ENCODE assay signal across 9 mouse cellular contexts in genomic region chr13:59467591-59467990, GRCm38 (mm10).
A peak's percentile ranks its signal among the peaks of the same experiment; 100 is the strongest.
DNase-seq lines count a peak whose midpoint lies in the region; ATAC-seq and TF ChIP-seq lines count a peak whose summit lies in the region.
"Had no signal": no experiment of that assay in that cellular context is flagged by ENCODE, and none has a peak within 500 bp of the region (broad histone marks: within the 10 kb centered on the region; RNA-seq: fewer than 3 reads in every experiment).

No protein-coding gene starts in this region.

- peak; percentile 34; the same call in 1 of the 2 replicates for ATAC-seq in hindbrain, embryonic 14.5 days (ENCODE audit: low FRiP score)
- no peak for ATAC-seq in hindbrain, embryonic 11.5 days (ENCODE audit: low FRiP score)

- H3K4me1 ChIP-seq in hindbrain, embryonic 14.5 days (replicated peaks; ENCODE audit: control insufficient read depth, insufficient read depth, low read length) = no peaks in the 10 kb centered on the region
- H3K4me1 ChIP-seq in hindbrain, embryonic 11.5 days (replicated peaks; ENCODE audit: control insufficient read depth, insufficient read depth, low read length) = no peaks in the 10 kb centered on the region
- peaks cover 7% of the 10 kb centered on the region; the same call in 1 of the 2 replicates for H3K4me1 ChIP-seq in lung, adult 2 months (ENCODE audit: control insufficient read depth, insufficient read depth, low read length)

- TF ChIP-seq POLR2A in lung, adult 2 months (IDR thresholded peaks at IDR 0.05; ENCODE audit: borderline replicate concordance, extremely low read depth, low read depth, low read length) = no peak

- no peak overlapping the region for H3K4me2 ChIP-seq in hindbrain, embryonic 14.5 days (replicated peaks)
- H3K4me2 ChIP-seq in hindbrain, embryonic 11.5 days (replicated peaks; ENCODE audit: low read depth, low read length) = no peak overlapping the region

- no peak overlapping the region for H3K4me3 ChIP-seq in hindbrain, embryonic 14.5 days (replicated peaks; ENCODE audit: low read length)
- H3K4me3 ChIP-seq in hindbrain, embryonic 11.5 days (ENCODE audit: low read depth, low read length) = no peak overlapping the region
- H3K4me3 ChIP-seq in lung, adult 2 months (replicated peaks; ENCODE audit: extremely low read depth, low read depth, low read length) = no peak overlapping the region

- no peak overlapping the region for H3K27ac ChIP-seq in hindbrain, embryonic 14.5 days
- no peak overlapping the region for H3K27ac ChIP-seq in hindbrain, embryonic 11.5 days (ENCODE audit: low read depth, low read length)

- H3K9ac ChIP-seq in hindbrain, embryonic 14.5 days = no peak overlapping the region
- no peak overlapping the region for H3K9ac ChIP-seq in hindbrain, embryonic 11.5 days (ENCODE audit: low read depth, low read length)

- DNase-seq in hindbrain, embryonic 14.5 days (ENCODE audit: low spot score) = peak; percentile 64
- no peak for DNase-seq in hindbrain, embryonic 11.5 days (ENCODE audit: low spot score)
- DNase-seq in adipocyte (ENCODE audit: low spot score) = peak; percentile 66
- DNase-seq in fibroblast of lung, adult 2 months (ENCODE audit: low read depth) = peak; percentile 65
- peak; percentile 84 for DNase-seq in heart, postnatal 4 days
- peak; percentile 49 for DNase-seq in lung, adult 2 months
- DNase-seq in testis, postnatal 10 days (ENCODE audit: low spot score) = peak; percentile 50
- no peak for DNase-seq in thymus, postnatal 36 days

- H3K27me3 ChIP-seq in hindbrain, embryonic 14.5 days (ENCODE audit: control insufficient read depth, insufficient read depth, low read length) = no peaks in the 10 kb centered on the region
- no peaks in the 10 kb centered on the region for H3K27me3 ChIP-seq in hindbrain, embryonic 11.5 days (ENCODE audit: control insufficient read depth, insufficient read depth, low read length)

- peaks cover 7% of the 10 kb centered on the region for H3K36me3 ChIP-seq in hindbrain, embryonic 14.5 days (replicated peaks; ENCODE audit: control insufficient read depth, insufficient read depth)
- H3K36me3 ChIP-seq in hindbrain, embryonic 11.5 days (ENCODE audit: control insufficient read depth, insufficient read depth, low read length) = no peaks in the 10 kb centered on the region

- no peaks in the 10 kb centered on the region for H3K9me3 ChIP-seq in hindbrain, embryonic 14.5 days (ENCODE audit: control insufficient read depth, low read length)
- no peaks in the 10 kb centered on the region for H3K9me3 ChIP-seq in hindbrain, embryonic 11.5 days (ENCODE audit: control insufficient read depth, low read length)
- H3K9me3 ChIP-seq: G1E had no signal

- WGBS in hindbrain, embryonic 14.5 days = 59% methylated on average over 3 of the region's 3 CpGs
- 69% methylated on average over 3 of the region's 3 CpGs for WGBS in hindbrain, embryonic 11.5 days
- 19% methylated on average over 3 of the region's 3 CpGs for WGBS in lung, adult 2 months

- TF ChIP-seq CTCF in lung, adult 2 months (IDR thresholded peaks at IDR 0.05; ENCODE audit: insufficient read depth, low read length) = no peak

Comparison
In these comparisons a context has a peak if more than half of its experiments do, and no peak if none do; other contexts are left out.
1. DNase-seq: peak in hindbrain, embryonic 14.5 days (single experiment), adipocyte (single experiment), fibroblast of lung, adult 2 months (single experiment), heart, postnatal 4 days (single experiment), lung, adult 2 months (single experiment) and testis, postnatal 10 days (single experiment); none in hindbrain, embryonic 11.5 days (single experiment) and thymus, postnatal 36 days (0 of 2).